Mouse (Mus musculus) heart, adult 2 months (tissue): ENCODE data around the gene F2rl1.

Source experiments
- CTCF ChIP-seq: fragments of 200-600 bp; IDR thresholded peaks from 2 replicates; pipeline ENCODE4 v1.8.1; 2022; ENCODE audit warnings: antibody characterized with exemption, mild to moderate bottlenecking, moderate library complexity
- EP300 ChIP-seq: fragments of 200-500 bp; IDR thresholded peaks from 2 replicates; pipeline ENCODE4 v1.6.1; 2011; ENCODE audit warnings: low read depth, low read length, control low read depth; ENCODE audit not compliant: insufficient read depth
- POLR2A ChIP-seq: fragments of 200-500 bp; IDR thresholded peaks from 2 replicates; pipeline ENCODE4 v1.6.1; 2011; ENCODE audit warnings: mild to moderate bottlenecking, low read depth, low read length, control low read depth; ENCODE audit not compliant: insufficient read depth

DNA sequence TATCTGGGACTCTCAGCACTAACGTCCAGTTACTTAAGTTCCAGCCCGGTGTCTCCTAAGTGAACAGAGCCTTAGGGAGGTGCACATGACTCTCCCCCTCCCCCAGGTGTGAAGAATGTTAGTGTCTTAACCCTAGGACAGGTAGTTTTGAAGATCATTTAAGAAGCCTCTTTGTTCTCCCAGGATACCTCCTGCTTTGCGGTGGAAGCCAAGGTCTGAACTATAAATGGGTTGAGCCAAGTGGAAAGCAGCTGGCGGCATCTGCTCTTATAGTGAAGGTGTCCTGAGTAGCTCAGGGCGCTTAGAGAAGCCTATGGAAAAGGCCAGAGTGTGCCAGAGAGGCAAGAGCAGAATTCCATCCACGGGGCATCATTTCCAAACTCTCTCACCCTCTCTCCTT is 10.0 kb upstream of the F2rl1 start:
- no peak for TF ChIP-seq CTCF
- TF ChIP-seq EP300, result no peak
- no peak for TF ChIP-seq POLR2A
